In the genomic region with DNA sequence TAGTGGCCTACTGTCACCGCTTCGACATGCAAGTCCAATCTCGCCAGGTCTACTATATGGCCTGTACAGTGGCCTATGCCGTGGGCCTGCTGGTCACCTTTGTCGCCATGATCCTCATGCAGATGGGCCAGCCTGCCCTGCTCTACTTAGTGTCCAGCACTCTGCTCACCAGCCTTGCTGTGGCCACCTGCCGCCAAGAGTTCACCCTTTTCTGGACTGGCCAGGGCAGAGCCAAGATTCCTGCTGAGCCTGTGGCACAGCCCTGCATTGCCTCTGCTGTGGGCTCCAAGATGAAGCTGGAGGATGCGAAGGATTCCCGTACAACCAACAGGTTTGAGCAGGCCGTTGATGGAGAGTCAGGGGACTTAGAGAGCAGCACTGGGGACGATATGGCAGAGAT, we compare ENCODE assay signal across 31 mouse cellular contexts. TPM values are rescaled to one million over a fixed set of nuclear protein-coding genes. Genes with fewer than 3 reads are reported as not detected.
DNase-seq lines count a peak whose midpoint lies in the region; ATAC-seq and TF ChIP-seq lines count a peak whose summit lies in the region.
"Had no signal": no experiment of that assay in that cellular context is flagged by ENCODE, and none has a peak within 500 bp of the region (broad histone marks: within the 10 kb centered on the region; RNA-seq: fewer than 3 reads in every experiment).

No protein-coding gene starts in this region.

- peak; percentile 77 for DNase-seq in cerebellum, adult 11-12 months
- no peak for DNase-seq in cerebellum, postnatal 4 days (ENCODE audit: low spot score in 2 of 2)
- DNase-seq in midbrain, embryonic 11.5 days (ENCODE audit: low spot score, missing footprints) = peak; percentile 17
- DNase-seq in midbrain, embryonic 14.5 days = no peak
- DNase-seq in cerebellum, adult 9-10 months = peak; percentile 75
- DNase-seq in cerebellum, postnatal 25 days = peak; percentile 64 to 65
- DNase-seq in lung, adult 18-20 months = no peak
- DNase-seq in left cerebral cortex, adult 2 months (ENCODE audit: extremely low spot score in 1 of 2, low spot score in 2 of 2) = no peak
- DNase-seq: adrenal gland, adult 8-10 months; adrenal gland, postnatal 25 days; gastrocnemius, postnatal 10 days; gastrocnemius, postnatal 36 days; heart, adult 2 months; heart, postnatal 14 days had no signal

- 95% methylated on average over 10 of the region's 10 CpGs for WGBS in midbrain, embryonic 11.5 days
- WGBS in midbrain, embryonic 14.5 days = 96% methylated on average over 10 of the region's 10 CpGs

- H3K4me1 ChIP-seq in midbrain, embryonic 11.5 days (ENCODE audit: control insufficient read depth, insufficient read depth, low read length) = no peaks in the 10 kb centered on the region
- no peaks in the 10 kb centered on the region for H3K4me1 ChIP-seq in midbrain, embryonic 14.5 days (ENCODE audit: control insufficient read depth, insufficient read depth, low read length)
- H3K4me1 ChIP-seq: forebrain, embryonic 10.5 days; forebrain, embryonic 13.5 days; heart, embryonic 10.5 days; heart, embryonic 13.5 days; hindbrain, embryonic 12.5 days; hindbrain, embryonic 15.5 days had no signal

- no peak overlapping the region for H3K27ac ChIP-seq in midbrain, embryonic 11.5 days (ENCODE audit: low read depth, low read length)
- H3K27ac ChIP-seq in midbrain, embryonic 14.5 days (replicated peaks; ENCODE audit: low read depth, low read length) = no peak overlapping the region
- no peak overlapping the region for H3K27ac ChIP-seq in left cerebral cortex, adult 2 months
- H3K27ac ChIP-seq: forebrain, embryonic 10.5 days; forebrain, embryonic 13.5 days; heart, adult 2 months; heart, embryonic 10.5 days; heart, embryonic 13.5 days; hindbrain, embryonic 12.5 days; hindbrain, embryonic 15.5 days had no signal

- H3K9me3 ChIP-seq in midbrain, embryonic 11.5 days (ENCODE audit: control insufficient read depth, low read length) = no peaks in the 10 kb centered on the region
- no peaks in the 10 kb centered on the region for H3K9me3 ChIP-seq in midbrain, embryonic 14.5 days (ENCODE audit: control insufficient read depth, low read length)
- H3K9me3 ChIP-seq: forebrain, embryonic 10.5 days; forebrain, embryonic 13.5 days; heart, embryonic 10.5 days; heart, embryonic 13.5 days; hindbrain, embryonic 12.5 days; hindbrain, embryonic 15.5 days had no signal

- H3K27me3 ChIP-seq in midbrain, embryonic 11.5 days (ENCODE audit: control insufficient read depth, insufficient read depth, low read length) = no peaks in the 10 kb centered on the region
- no peaks in the 10 kb centered on the region for H3K27me3 ChIP-seq in midbrain, embryonic 14.5 days (ENCODE audit: control insufficient read depth, insufficient read depth, low read length)
- H3K27me3 ChIP-seq: forebrain, embryonic 13.5 days; heart, embryonic 13.5 days; hindbrain, embryonic 12.5 days; hindbrain, embryonic 15.5 days had no signal

- H3K4me3 ChIP-seq in midbrain, embryonic 11.5 days (ENCODE audit: low read depth, low read length) = no peak overlapping the region
- H3K4me3 ChIP-seq in midbrain, embryonic 14.5 days (replicated peaks; ENCODE audit: low read depth, low read length) = no peak overlapping the region
- no peak overlapping the region for H3K4me3 ChIP-seq in left cerebral cortex, adult 2 months
- H3K4me3 ChIP-seq: forebrain, embryonic 10.5 days; forebrain, embryonic 13.5 days; heart, adult 2 months; heart, embryonic 10.5 days; heart, embryonic 13.5 days; hindbrain, embryonic 12.5 days; hindbrain, embryonic 15.5 days had no signal

- TF ChIP-seq CTCF in left cerebral cortex, adult 2 months (IDR thresholded peaks at IDR 0.05) = no peak

- intact Hi-C loops in left cerebral cortex, adult 2 months (cut with DNase I) = no loop called here

- H3K9ac ChIP-seq in midbrain, embryonic 11.5 days (ENCODE audit: low read length) = no peak overlapping the region
- H3K9ac ChIP-seq in midbrain, embryonic 14.5 days (replicated peaks; ENCODE audit: low read length) = no peak overlapping the region
- H3K9ac ChIP-seq: forebrain, embryonic 13.5 days; heart, embryonic 13.5 days; hindbrain, embryonic 12.5 days; hindbrain, embryonic 15.5 days had no signal

- no peak overlapping the region for H3K4me2 ChIP-seq in midbrain, embryonic 11.5 days
- H3K4me2 ChIP-seq in midbrain, embryonic 14.5 days (ENCODE audit: low read length) = no peak overlapping the region
- H3K4me2 ChIP-seq: forebrain, embryonic 13.5 days; heart, embryonic 13.5 days; hindbrain, embryonic 12.5 days; hindbrain, embryonic 15.5 days had no signal

- H3K36me3 ChIP-seq in midbrain, embryonic 11.5 days (ENCODE audit: control insufficient read depth, insufficient read depth, low read length) = no peaks in the 10 kb centered on the region
- H3K36me3 ChIP-seq in midbrain, embryonic 14.5 days (ENCODE audit: control insufficient read depth, insufficient read depth, low read length) = no peaks in the 10 kb centered on the region
- H3K36me3 ChIP-seq: forebrain, embryonic 10.5 days; heart, embryonic 10.5 days; heart, embryonic 13.5 days; hindbrain, embryonic 12.5 days; hindbrain, embryonic 15.5 days had no signal

- ATAC-seq in midbrain, embryonic 11.5 days (ENCODE audit: low FRiP score) = no peak
- ATAC-seq in midbrain, embryonic 14.5 days (ENCODE audit: low FRiP score, low TSS enrichment) = no peak
- ATAC-seq: activated CD4-positive, CD25-positive, alpha-beta regulatory T cell, adult 4 months; forebrain, embryonic 13.5 days; forebrain, embryonic 16.5 days; intestine, postnatal 0 days had no signal

RNA-seq across cellular contexts. Expression of gene Sppl2c, which starts 1.6 kb away (rescaled TPM):
- not detected in 2 replicates for polyA plus RNA-seq in midbrain, embryonic 11.5 days (2014; fragmentation: Nextera tagmentation; extraction: Ambion mirVana)
- not detected in 2 replicates for polyA plus RNA-seq in midbrain, embryonic 14.5 days (2014; fragmentation: Nextera tagmentation; extraction: Ambion mirVana)
- not detected for total RNA-seq in left cerebral cortex, adult 2 months (2021)
- total RNA-seq: adrenal gland, adult 8-10 months; adrenal gland, postnatal 25 days; ES-E14; gastrocnemius, adult 18-20 months; gastrocnemius, postnatal 10 days; gastrocnemius, postnatal 36 days; granulocyte monocyte progenitor cell, adult 5-6 weeks; heart, adult 2 months; heart, postnatal 14 days; hematopoietic stem cell, adult 5-6 weeks had no signal
- polyA plus RNA-seq: activated CD4-positive, CD25-positive, alpha-beta regulatory T cell, adult 4 months; embryonic facial prominence, embryonic 11.5 days; embryonic facial prominence, embryonic 14.5 days; forebrain, embryonic 10.5 days; forebrain, embryonic 13.5 days; forebrain, embryonic 16.5 days; heart, embryonic 10.5 days; heart, embryonic 13.5 days; heart, embryonic 16.5 days; hindbrain, embryonic 12.5 days; hindbrain, embryonic 15.5 days; intestine, embryonic 14.5 days; intestine, postnatal 0 days had no signal

RNA-seq across cellular contexts. Expression of gene Mapt, which starts 43.4 kb away (rescaled TPM):
- 70.9 and 71.6 TPM in 2 replicates for polyA plus RNA-seq in midbrain, embryonic 11.5 days (2014; fragmentation: Nextera tagmentation; extraction: Ambion mirVana)
- 836 and 875 TPM in 2 replicates for polyA plus RNA-seq in midbrain, embryonic 14.5 days (2014; fragmentation: Nextera tagmentation; extraction: Ambion mirVana)
- total RNA-seq in left cerebral cortex, adult 2 months (2021) = 100 to 1,000 TPM; 353 to 364 TPM
- total RNA-seq: granulocyte monocyte progenitor cell, adult 5-6 weeks; hematopoietic stem cell, adult 5-6 weeks had no signal

RNA-seq across cellular contexts. Expression of gene Crhr1, which starts 55.1 kb away (rescaled TPM):
- polyA plus RNA-seq in midbrain, embryonic 11.5 days (2014; fragmentation: Nextera tagmentation; extraction: Ambion mirVana) = 0.33 and 0.60 TPM in 2 replicates
- polyA plus RNA-seq in midbrain, embryonic 14.5 days (2014; fragmentation: Nextera tagmentation; extraction: Ambion mirVana) = 4.9 and 7.4 TPM in 2 replicates
- 10 to 100 TPM; 27.9 to 31.8 TPM for total RNA-seq in left cerebral cortex, adult 2 months (2021)
- total RNA-seq: gastrocnemius, adult 18-20 months; gastrocnemius, postnatal 36 days; granulocyte monocyte progenitor cell, adult 5-6 weeks; heart, adult 2 months; heart, postnatal 14 days; hematopoietic stem cell, adult 5-6 weeks had no signal
- polyA plus RNA-seq: activated CD4-positive, CD25-positive, alpha-beta regulatory T cell, adult 4 months; heart, adult 2 months; heart, embryonic 13.5 days; heart, embryonic 16.5 days; intestine, postnatal 0 days had no signal

Comparison
In these comparisons a context has a peak if more than half of its experiments do, and no peak if none do; other contexts are left out.
1. DNase-seq: peak in cerebellum, adult 11-12 months (single experiment), midbrain, embryonic 11.5 days (single experiment), cerebellum, adult 9-10 months (single experiment) and cerebellum, postnatal 25 days (2 of 2); none in cerebellum, postnatal 4 days (0 of 2), midbrain, embryonic 14.5 days (single experiment), lung, adult 18-20 months (0 of 2) and left cerebral cortex, adult 2 months (0 of 2).
2. RNA of gene Mapt, which starts 43.4 kb away (polyA plus RNA-seq): 836 to 875 TPM in midbrain, embryonic 14.5 days; 70.9 to 71.6 TPM in midbrain, embryonic 11.5 days; every median in the first group is over 10 times any median in the second.